Mouse (Mus musculus) stomach, embryonic 15.5 days (tissue): ENCODE data around the gene Cxcr6. TPM values are rescaled to one million over a fixed set of nuclear protein-coding genes. Genes with fewer than 3 reads are reported as not detected.
A peak's percentile ranks its signal among the peaks of the same experiment; 100 is the strongest.

Source experiments
- ATAC-seq: fragments of 200-750 bp; cut with Nextera tagmentation; 2 replicates; pipeline ENCODE4 v1.8.0; 2017; ENCODE audit warnings: low read depth, moderate number of reproducible peaks, moderate TSS enrichment; ENCODE audit not compliant: insufficient read depth, low FRiP score
- H3K27ac ChIP-seq: fragments of 300-500 bp; sonication (generic); 2 replicates; pipeline ENCODE4 v1.5.1; 2015; ENCODE audit warnings: mild to moderate bottlenecking, inconsistent platforms
- H3K27me3 ChIP-seq: fragments of 300-500 bp; sonication (generic); replicated peaks from 2 replicates; pipeline ENCODE4 v1.6.1; 2015; ENCODE audit warnings: inconsistent platforms
- H3K36me3 ChIP-seq: fragments of 300-500 bp; sonication (generic); 2 replicates; pipeline ENCODE4 v1.6.1; 2015; ENCODE audit warnings: inconsistent platforms
- H3K4me1 ChIP-seq: fragments of 300-500 bp; sonication (generic); 2 replicates; pipeline ENCODE4 v1.6.1; 2015; ENCODE audit warnings: inconsistent platforms
- H3K4me2 ChIP-seq: fragments of 300-500 bp; sonication (generic); 2 replicates; pipeline ENCODE4 v1.6.1; 2015; ENCODE audit warnings: mild to moderate bottlenecking, inconsistent platforms
- H3K4me3 ChIP-seq: fragments of 300-500 bp; sonication (generic); replicated peaks from 2 replicates; pipeline ENCODE4 v1.5.1; 2015; ENCODE audit warnings: inconsistent platforms
- H3K9ac ChIP-seq: fragments of 300-500 bp; sonication (generic); 2 replicates; pipeline ENCODE4 v1.6.1; 2015; ENCODE audit warnings: inconsistent platforms
- H3K9me3 ChIP-seq: fragments of 300-500 bp; sonication (generic); 2 replicates; pipeline ENCODE4 v1.6.1; 2016; ENCODE audit warnings: inconsistent platforms
- WGBS: fragments of 180-500 bp; shearing (Covaris S2); methylation state at CpG from one replicate; pipeline ENCODE4 v1.1.7; 2015; 5-methylcytosine and 5-hydroxymethylcytosine counted together
- polyA plus RNA-seq: library from polyadenylated mRNA; unstranded; fragments of >200 nt; fragmentation: Nextera tagmentation; extraction: Ambion mirVana; gene quantifications from 2 replicates; pipeline ENCODE4 v1.2.1, GENCODE M21; 2015

Gene Cxcr6
- polyA plus RNA-seq, 1 experiment from 2014 or later = 1.1 TPM

DNA sequence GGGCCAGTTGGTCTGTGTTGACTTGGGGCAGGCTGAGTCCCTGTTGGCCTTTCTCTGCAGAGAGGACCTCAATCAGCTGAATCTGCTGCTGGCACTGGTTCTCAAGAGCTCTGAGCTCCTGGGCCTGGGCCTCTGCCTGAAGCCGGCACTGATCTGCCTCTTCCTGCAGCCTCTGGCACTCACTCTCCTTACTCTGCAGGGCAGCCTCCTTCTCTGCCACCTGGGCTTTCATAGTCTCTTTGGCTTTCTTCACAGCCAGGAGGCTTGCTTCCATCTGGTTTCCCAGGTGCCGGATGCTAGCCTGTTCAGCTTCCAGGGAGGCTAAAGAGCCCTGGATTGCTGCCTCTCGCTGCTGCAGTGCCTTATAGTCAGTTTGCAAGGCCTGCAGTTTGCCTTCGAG is 22.6 kb downstream of the Cxcr6 start:
- 86% methylated on average over 4 of the region's 4 CpGs for WGBS
- no peak overlapping the region for H3K4me3 ChIP-seq
- H3K4me1 ChIP-seq = no peaks in the 10 kb centered on the region
- ATAC-seq = no peak
- H3K4me2 ChIP-seq = no peak overlapping the region
- H3K9ac ChIP-seq = no peak overlapping the region
- peaks cover 33% of the 10 kb centered on the region for H3K36me3 ChIP-seq
- no peaks in the 10 kb centered on the region for H3K27me3 ChIP-seq
- no peaks in the 10 kb centered on the region for H3K9me3 ChIP-seq
- no peak overlapping the region for H3K27ac ChIP-seq

DNA sequence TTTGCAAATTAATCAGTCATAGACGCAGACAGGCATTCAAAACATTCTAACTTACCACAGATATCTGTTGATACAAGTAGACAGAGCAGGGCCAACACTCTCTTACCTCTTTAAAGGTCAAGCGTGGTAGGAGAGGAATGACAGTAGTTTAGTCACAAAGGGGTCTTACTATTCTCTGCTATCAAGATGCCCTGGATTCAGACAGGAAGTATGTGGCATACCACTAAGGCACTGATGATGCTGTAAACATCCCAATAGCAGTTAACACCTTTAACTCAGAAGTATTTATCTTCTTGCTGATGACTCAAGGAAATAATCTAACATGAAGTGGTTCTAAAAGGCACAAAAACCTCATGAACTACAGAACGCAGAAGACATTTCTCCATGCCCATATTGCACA is 29.6 kb downstream of the Cxcr6 start:
- Histone ChIP-seq H3K27ac (no peak overlapping the region), H3K4me1 (no peaks in the 10 kb centered on the region), H3K4me3 (no peak overlapping the region), H3K9ac (no peak overlapping the region), H3K27me3 (no peaks in the 10 kb centered on the region), H3K36me3 (peaks cover 16% of the 10 kb centered on the region; the same call in 1 of the 2 replicates), H3K9me3 (no peaks in the 10 kb centered on the region), H3K4me2 (no peak overlapping the region)
- no peak for ATAC-seq
- 94% methylated on average over 3 of the region's 3 CpGs for WGBS

DNA sequence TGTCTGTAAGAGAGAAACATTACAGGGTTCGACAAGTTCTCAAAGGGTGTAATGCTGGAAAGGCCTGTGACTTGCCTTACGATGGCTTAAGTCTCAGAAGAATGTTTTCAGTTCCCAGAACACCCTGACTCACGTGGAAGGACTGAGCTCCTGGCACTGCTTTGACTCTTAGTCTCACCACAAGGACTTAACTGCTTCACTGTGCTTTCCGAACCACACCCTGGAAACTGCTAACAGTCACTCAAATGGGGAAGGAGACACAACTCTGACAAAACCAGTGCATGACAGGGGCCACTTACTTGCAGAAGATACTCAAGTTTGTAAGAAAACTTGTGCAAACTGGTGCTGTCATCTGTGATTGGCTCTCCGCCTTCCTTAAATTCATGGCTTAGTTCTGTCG is 34.0 kb downstream of the Cxcr6 start:
- H3K36me3 ChIP-seq = peaks cover 8% of the 10 kb centered on the region; the same call in 1 of the 2 replicates
- 88% methylated on average over 6 of the region's 6 CpGs for WGBS
- no peak for ATAC-seq

DNA sequence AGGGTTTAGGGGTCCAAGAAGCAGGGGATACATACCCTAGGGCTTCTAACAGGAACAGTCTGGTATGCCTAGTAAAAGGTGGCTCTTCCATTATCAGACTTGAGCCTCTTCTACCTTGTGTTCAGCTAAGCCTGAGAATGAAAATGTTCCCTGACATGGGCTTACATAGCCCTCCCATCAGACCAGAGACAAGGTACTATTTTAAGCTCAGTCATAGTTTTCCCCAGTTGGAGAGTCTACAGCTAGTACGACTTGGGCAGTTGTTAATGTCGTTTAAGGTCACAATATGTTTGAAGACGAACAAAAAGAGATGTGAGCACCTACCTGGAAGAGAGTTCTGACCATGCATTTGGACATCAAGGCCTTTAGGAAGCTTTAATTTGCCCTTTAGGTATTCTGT is 38.2 kb downstream of the Cxcr6 start:
- no peak overlapping the region for H3K27ac ChIP-seq

More for the DNA sequence above, 34.0 kb downstream of the Cxcr6 start:
- Histone ChIP-seq H3K27ac (no peak overlapping the region), H3K4me2 (no peak overlapping the region), H3K4me1 (no peaks in the 10 kb centered on the region), H3K9me3 (no peaks in the 10 kb centered on the region), H3K4me3 (no peak overlapping the region), H3K9ac (no peak overlapping the region), H3K27me3 (no peaks in the 10 kb centered on the region)

DNA sequence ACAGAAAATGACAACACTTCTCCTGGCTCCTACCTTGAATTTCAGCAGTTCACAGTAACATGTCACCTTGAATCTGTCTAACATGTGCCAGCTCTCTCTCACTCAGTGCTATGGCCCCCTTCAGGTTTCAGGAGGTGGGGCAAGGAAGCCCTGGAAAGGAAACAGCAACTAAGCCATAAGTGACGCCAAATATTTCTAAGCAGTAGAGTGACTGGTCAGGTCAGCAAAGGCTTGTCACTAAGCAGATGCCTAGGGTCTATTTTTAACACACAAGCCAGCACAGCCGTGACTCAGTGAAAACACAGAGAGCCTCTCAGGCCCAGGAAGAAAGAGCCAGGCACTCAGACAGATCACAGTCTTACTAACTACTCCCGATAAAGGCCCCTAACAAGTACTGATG is 38.8 kb downstream of the Cxcr6 start:
- WGBS = 39% methylated on average over 3 of the region's 3 CpGs
- Histone ChIP-seq H3K27me3 (no peaks in the 10 kb centered on the region), H3K36me3 (no peaks in the 10 kb centered on the region), H3K9ac (no peak overlapping the region), H3K4me3 (no peak overlapping the region), H3K4me2 (no peak overlapping the region), H3K4me1 (0 out of 2 replicates have a peak, but pooled peaks cover 3% of the 10 kb centered on the region), H3K27ac (peak overlapping the region; percentile 32; the same call in 1 of the 2 replicates), H3K9me3 (no peaks in the 10 kb centered on the region)
- ATAC-seq = no peak; the same call in 1 of the 2 replicates

More for the DNA sequence above, 38.2 kb downstream of the Cxcr6 start:
- no peaks in the 10 kb centered on the region for H3K4me1 ChIP-seq
- no peak for ATAC-seq
- H3K9ac ChIP-seq = no peak overlapping the region
- no peak overlapping the region for H3K4me3 ChIP-seq
- no peaks in the 10 kb centered on the region for H3K9me3 ChIP-seq
- H3K4me2 ChIP-seq = no peak overlapping the region
- H3K36me3 ChIP-seq = no peaks in the 10 kb centered on the region
- 85% methylated on average over 3 of the region's 3 CpGs for WGBS
- H3K27me3 ChIP-seq = no peaks in the 10 kb centered on the region

DNA sequence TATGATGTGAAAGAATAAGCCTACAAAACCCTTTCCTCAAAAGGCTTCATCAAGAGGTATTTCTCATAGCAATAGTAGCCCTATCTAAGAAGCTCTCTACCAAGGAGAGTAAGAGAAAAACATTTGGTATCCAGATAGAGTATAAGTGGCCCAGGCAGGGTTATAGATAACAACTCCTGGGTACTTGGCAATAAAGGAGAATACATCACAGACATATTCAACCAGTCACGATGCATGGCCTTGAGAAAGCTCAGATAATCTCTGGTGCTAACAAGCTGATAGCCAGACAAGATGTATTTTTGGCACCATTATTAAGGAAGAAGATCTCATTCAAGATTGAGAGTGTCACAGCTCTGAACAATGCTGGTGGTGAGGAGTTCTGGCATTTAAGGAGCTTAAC is 40.2 kb downstream of the Cxcr6 start:
- no peak overlapping the region for H3K27ac ChIP-seq
- no peak overlapping the region for H3K4me2 ChIP-seq
- 81% methylated on average over 1 of the region's 1 CpGs for WGBS
- no peak overlapping the region for H3K4me3 ChIP-seq
- H3K9me3 ChIP-seq = no peaks in the 10 kb centered on the region
- no peak for ATAC-seq
- no peak overlapping the region for H3K9ac ChIP-seq
- no peaks in the 10 kb centered on the region for H3K36me3 ChIP-seq
- peaks cover 7% of the 10 kb centered on the region; the same call in 1 of the 2 replicates for H3K4me1 ChIP-seq
- H3K27me3 ChIP-seq = no peaks in the 10 kb centered on the region

DNA sequence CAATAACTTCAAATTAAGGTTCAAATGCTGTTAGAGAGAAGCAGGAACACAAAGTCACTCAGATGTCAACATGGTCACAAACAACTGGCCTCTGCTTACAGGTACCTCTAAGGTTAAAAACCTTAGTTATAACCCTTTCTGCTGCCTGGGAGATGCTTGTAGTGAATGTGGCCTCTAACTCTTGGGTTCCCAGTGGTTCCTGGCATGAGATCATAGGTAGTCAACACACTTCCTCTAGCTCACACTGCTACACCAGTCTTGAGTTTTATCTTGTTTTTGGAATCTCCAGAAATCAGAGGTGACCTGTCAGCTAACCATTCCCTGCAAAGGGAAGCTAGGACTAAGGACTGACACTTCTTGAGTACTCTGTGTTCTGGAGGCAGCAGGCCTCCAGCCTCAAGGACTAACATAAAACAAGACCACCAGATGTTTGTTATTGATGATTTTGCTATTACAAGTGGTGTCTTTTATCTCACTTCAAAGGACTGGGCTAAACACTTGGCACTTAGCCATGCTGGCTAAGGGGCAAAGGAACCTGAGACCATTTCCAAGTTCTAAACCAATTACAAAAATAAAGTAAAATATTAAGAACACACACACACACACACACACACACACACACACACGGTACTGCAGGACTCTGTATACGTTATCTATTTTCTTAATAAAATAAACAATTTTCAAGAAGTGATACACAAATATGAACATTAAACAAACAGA is 43.9 kb downstream of the Cxcr6 start:
- Histone ChIP-seq H3K4me3 (no peak overlapping the region), H3K9ac (no peak overlapping the region)
- 40% methylated on average over 2 of the region's 2 CpGs for WGBS

DNA sequence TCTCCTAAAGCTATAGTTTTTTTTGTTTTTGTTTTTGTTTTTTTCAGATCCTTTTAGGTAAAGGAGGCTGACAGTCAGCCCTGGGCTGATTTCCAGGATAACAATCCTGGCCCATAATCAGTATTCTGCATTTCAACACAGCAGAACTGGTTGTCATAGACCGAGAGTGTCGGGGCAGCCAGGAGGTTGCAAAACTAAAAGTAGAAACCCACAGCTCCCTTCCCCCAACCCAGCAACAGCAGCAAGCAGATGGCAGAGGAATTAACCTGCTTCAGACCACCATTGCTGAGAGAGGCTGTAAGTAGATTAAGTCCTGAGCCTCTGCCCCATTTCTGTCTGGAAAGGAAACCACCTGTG is 44.4 kb downstream of the Cxcr6 start:
- 2% methylated on average over 2 of the region's 2 CpGs for WGBS
- Histone ChIP-seq H3K27ac (peak overlapping the region; percentile 97; the same call in 1 of the 2 replicates), H3K36me3 (no peaks in the 10 kb centered on the region), H3K9me3 (no peaks in the 10 kb centered on the region), H3K9ac (peak overlapping the region; percentile 79; the same call in 1 of the 2 replicates), H3K27me3 (no peaks in the 10 kb centered on the region), H3K4me1 (peaks cover 7% of the 10 kb centered on the region; the same call in 1 of the 2 replicates), H3K4me3 (peak overlapping the region; percentile 76), H3K4me2 (peak overlapping the region; percentile 56)
- ATAC-seq = no peak

More for the DNA sequence above, 43.9 kb downstream of the Cxcr6 start:
- no peak for ATAC-seq
- Histone ChIP-seq H3K9me3 (no peaks in the 10 kb centered on the region), H3K4me1 (peaks cover 7% of the 10 kb centered on the region; the same call in 1 of the 2 replicates), H3K4me2 (peak overlapping the region; percentile 56), H3K27ac (no peak overlapping the region), H3K27me3 (no peaks in the 10 kb centered on the region), H3K36me3 (no peaks in the 10 kb centered on the region)

DNA sequence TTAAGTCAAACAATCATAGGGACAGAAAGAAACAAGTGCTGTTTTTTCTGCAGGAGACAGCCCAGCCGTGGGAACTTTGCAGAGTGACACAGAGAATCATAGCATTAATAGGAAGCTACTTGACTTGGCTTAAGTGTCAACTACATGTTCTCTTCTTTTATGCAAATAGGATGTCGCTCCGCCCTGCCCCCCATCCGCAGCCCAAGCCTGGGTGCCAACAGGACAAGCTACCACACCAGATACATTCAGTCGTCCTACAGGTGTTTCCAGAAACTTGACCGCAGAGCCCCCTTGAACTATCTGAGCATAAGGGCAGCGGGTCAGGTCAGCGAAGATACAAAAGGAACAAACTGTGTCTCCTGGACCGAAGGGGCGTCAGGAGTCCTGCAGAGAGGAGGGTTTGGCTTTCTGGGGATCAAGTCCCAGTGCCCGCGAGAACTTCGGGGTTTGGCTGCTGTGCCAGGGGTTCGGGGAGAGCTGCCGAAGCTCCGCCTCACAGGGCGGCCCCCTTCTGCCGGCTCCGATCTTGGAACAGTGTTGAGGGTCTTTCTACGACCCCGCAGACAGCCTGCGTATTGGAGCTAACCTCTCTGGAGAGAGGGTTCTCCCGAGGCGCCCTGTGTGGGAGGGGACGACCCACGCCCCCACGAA is 44.9 kb downstream of the Cxcr6 start:
- H3K27ac ChIP-seq = peak overlapping the region; percentile 97
- ATAC-seq = peak; percentile 69
- peak overlapping the region; percentile 56 for H3K4me2 ChIP-seq
- no peaks in the 10 kb centered on the region for H3K36me3 ChIP-seq
- H3K4me3 ChIP-seq = peak overlapping the region; percentile 76
- WGBS = under 1% methylated on average over 27 of the region's 27 CpGs
- no peaks in the 10 kb centered on the region for H3K27me3 ChIP-seq
- H3K9me3 ChIP-seq = no peaks in the 10 kb centered on the region
- peak overlapping the region; percentile 79 for H3K9ac ChIP-seq
- peaks cover 7% of the 10 kb centered on the region; the same call in 1 of the 2 replicates for H3K4me1 ChIP-seq

DNA sequence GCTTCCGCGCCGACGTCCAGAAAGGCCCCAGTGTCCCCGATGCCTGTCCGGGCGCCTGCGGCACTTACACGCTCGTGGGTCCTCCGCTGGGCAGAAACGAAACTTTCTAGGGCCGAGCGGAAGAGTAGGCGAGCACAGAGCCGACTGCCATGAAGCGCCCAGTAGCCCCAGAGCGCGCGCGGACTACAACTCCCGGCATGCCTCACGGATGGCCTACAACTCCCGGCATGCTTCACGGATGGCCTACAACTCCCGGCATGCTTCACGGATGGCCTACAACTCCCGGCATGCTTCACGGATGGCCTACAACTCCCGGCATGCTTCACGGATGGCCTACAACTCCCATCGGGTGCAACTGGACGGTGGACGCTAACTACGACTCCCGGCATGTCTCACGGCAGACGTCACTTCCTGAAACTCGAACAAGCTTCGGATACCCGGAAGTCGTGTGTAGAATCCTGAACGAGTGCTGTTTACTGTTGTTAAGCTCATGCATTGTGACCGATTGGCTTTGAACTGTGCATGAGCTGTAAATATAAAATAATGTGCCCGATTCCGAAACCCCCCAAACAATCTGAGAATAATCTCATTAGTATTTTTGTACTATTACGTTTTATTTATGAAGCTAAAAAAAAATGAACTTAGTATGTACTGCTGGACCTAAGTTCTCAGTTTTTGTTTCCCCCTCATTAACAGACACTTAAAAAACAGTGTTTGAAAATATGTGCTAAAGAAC is 45.6 kb downstream of the Cxcr6 start, which contains the start of gene Fyco1:
Gene Fyco1 (minus strand): TSS at position 187 of the 736 bp plus-strand sequence.
- ATAC-seq = peak; percentile 97
- Histone ChIP-seq H3K4me2 (peak within 1 kb of the TSS; percentile 56), H3K4me3 (peak within 1 kb of the TSS; percentile 76), H3K9ac (peak within 1 kb of the TSS; percentile 79), H3K36me3 (no peaks in the 10 kb centered on the region), H3K4me1 (peaks cover 7% of the 10 kb centered on the region; the same call in 1 of the 2 replicates), H3K27ac (peak within 1 kb of the TSS; percentile 97), H3K27me3 (no peaks in the 10 kb centered on the region), H3K9me3 (no peaks in the 10 kb centered on the region)
- under 1% methylated on average over 47 of the region's 47 CpGs for WGBS

DNA sequence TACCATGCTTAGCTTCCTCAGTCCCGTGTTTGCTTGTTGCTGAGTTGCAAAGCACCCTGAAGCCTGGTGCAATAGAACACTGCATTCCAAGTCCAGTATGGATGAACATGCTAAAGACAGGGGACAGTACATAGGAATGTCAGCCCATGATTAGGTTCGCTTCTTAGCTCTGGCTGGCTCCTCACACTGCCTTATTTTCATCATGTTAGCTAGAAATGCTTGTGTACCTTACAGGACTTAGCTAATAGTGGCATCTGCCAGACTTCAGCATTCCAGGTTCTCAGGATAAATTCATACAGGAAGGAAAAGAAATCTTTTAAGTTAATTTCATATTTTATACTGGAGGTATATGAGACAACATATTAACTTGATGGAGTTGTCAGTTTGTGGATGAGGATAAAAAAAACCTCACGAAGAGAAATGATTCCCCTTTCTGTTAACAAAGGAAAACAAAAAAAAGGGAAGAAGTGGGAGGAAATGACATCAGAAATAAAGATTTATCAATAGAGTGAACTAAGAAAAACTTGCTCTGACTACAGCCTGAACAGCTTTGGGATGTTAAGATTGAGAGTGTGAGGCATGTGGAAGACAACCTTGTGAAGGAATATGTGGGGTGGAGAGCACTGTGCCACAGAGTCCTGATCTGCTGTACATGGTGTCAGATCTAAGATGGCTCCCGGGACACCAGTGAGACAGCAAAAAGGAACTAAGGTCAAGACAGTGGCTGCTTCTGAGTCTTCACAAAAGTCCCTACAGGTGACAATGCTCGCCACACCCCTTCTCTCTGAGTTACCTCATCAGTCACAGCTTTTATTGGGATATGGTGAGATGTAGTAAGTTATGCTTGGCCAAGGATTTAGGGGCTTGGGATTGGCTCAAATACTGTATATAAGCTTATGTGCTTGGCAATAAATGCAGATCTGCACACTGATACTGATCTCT is 46.4 kb downstream of the Cxcr6 start:
- Histone ChIP-seq H3K9ac (no peak overlapping the region), H3K4me3 (peak overlapping the region; percentile 33), H3K36me3 (no peaks in the 10 kb centered on the region), H3K27me3 (no peaks in the 10 kb centered on the region), H3K27ac (peak overlapping the region; percentile 59; the same call in 1 of the 2 replicates), H3K4me2 (peak overlapping the region; percentile 52), H3K4me1 (peaks cover 7% of the 10 kb centered on the region; the same call in 1 of the 2 replicates), H3K9me3 (no peaks in the 10 kb centered on the region)
- no peak for ATAC-seq
- WGBS = 59% methylated on average over 5 of the region's 5 CpGs
